Mouse (Mus musculus) stomach, embryonic 14.5 days (tissue): ENCODE results near the gene Gm9964. TPM values are rescaled to one million over a fixed set of nuclear protein-coding genes. Genes with fewer than 3 reads are reported as not detected.

Source experiments
- ATAC-seq: fragments of 200-750 bp; cut with Nextera tagmentation; 2 replicates; pipeline ENCODE4 v1.8.0; 2017; ENCODE audit warnings: low read depth, moderate TSS enrichment; ENCODE audit not compliant: insufficient number of reproducible peaks, insufficient read depth, low FRiP score
- H3K27ac ChIP-seq: fragments of 300-500 bp; sonication (generic); 2 replicates; pipeline ENCODE4 v1.5.1; 2014; ENCODE audit warnings: mild to moderate bottlenecking, low read length, moderate library complexity, mixed read lengths
- H3K27me3 ChIP-seq: fragments of 300-500 bp; sonication (generic); 2 replicates; pipeline ENCODE4 v1.6.1; 2014; ENCODE audit warnings: low read length, control low read depth, mixed read lengths; ENCODE audit not compliant: control insufficient read depth, insufficient read depth
- H3K36me3 ChIP-seq: fragments of 300-500 bp; sonication (generic); 2 replicates; pipeline ENCODE4 v1.6.1; 2014; ENCODE audit warnings: mild to moderate bottlenecking, control low read depth, low read length, moderate library complexity, mixed read lengths; ENCODE audit not compliant: control insufficient read depth, insufficient read depth
- H3K4me1 ChIP-seq: fragments of 300-500 bp; sonication (generic); 2 replicates; pipeline ENCODE4 v1.6.1; 2014; ENCODE audit warnings: low read length, control low read depth, mixed read lengths; ENCODE audit not compliant: control insufficient read depth, insufficient read depth
- H3K4me2 ChIP-seq: fragments of 300-500 bp; sonication (generic); replicated peaks from 2 replicates; pipeline ENCODE4 v1.6.1; 2014; ENCODE audit warnings: low read depth, low read length, control low read depth
- H3K4me3 ChIP-seq: fragments of 300-500 bp; sonication (generic); 2 replicates; pipeline ENCODE4 v1.5.1; 2014; ENCODE audit warnings: low read depth, low read length, control low read depth
- H3K9ac ChIP-seq: fragments of 300-500 bp; sonication (generic); replicated peaks from 2 replicates; pipeline ENCODE4 v1.6.1; 2014; ENCODE audit warnings: low read depth, mild to moderate bottlenecking, control low read depth, low read length, moderate library complexity, mixed read lengths
- H3K9me3 ChIP-seq: fragments of 300-500 bp; sonication (generic); 2 replicates; pipeline ENCODE4 v1.6.1; 2016; ENCODE audit warnings: low read depth, low read length, control low read depth; ENCODE audit not compliant: control insufficient read depth
- WGBS: fragments of 180-500 bp; shearing (Covaris S2); extraction: QIAGEN DNeasy Blood & Tissue Kit; methylation state at CpG from one replicate; pipeline ENCODE4 v1.1.7; 2014; 5-methylcytosine and 5-hydroxymethylcytosine counted together
- polyA plus RNA-seq: library from polyadenylated mRNA; unstranded; fragments of >200 nt; fragmentation: Nextera tagmentation; extraction: Ambion mirVana; gene quantifications from 2 replicates; pipeline ENCODE4 v1.2.1, GENCODE M21; 2014

The Gm9964 gene
- polyA plus RNA-seq, 1 experiment from 2014 or later: not detected

DNA sequence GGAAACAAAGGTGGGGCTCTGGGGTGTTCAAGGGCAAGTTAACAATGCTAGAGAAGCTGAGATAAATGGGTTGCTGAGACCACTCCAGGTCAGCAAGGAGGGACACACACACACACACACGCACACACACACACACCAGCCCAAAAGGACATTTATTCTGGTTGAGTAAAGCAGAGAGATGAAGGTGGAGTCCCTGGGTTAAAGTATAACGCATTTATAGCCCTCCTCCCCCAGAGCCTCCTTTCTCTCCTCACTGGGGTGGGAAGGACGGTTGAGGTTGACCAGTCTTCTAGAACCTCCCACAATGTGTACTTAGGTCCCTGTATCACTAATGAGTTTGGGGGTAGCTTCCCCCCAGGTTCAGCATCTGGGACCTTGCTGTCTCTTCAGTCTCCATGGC is 4.6 kb downstream of the Gm9964 start:
- no peak overlapping the region for H3K4me2 ChIP-seq
- 71% methylated on average over 3 of the region's 3 CpGs for WGBS
- peaks cover 2% of the 10 kb centered on the region; the same call in 1 of the 2 replicates for H3K4me1 ChIP-seq
- no peaks in the 10 kb centered on the region for H3K36me3 ChIP-seq
- H3K27me3 ChIP-seq: no peaks in the 10 kb centered on the region
- no peak for ATAC-seq
- no peak overlapping the region for H3K9ac ChIP-seq
- H3K4me3 ChIP-seq: no peak overlapping the region
- no peak overlapping the region for H3K27ac ChIP-seq
- H3K9me3 ChIP-seq: no peaks in the 10 kb centered on the region

DNA sequence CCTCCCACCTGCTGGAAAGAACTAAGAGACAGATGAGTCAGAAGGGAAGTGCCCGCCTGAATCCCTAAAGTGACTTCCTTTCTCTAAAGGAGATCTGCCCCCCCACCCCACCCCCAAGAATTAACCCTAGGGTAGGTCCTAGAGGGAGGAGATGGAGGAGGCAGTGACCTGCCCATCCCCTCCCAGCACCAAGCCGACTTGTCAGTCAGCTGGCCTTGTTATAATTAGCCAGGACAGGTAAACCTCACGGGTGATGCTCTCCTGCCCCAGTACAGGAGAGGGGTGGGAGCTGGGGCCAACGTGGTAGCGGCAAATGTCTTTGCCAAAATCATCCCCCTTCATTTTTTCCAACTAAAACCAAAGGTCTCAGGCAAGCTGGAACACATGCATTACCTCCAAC is 5.1 kb downstream of the Gm9964 start:
- no peak overlapping the region for H3K27ac ChIP-seq
- no peak for ATAC-seq
- H3K9ac ChIP-seq: no peak overlapping the region
- no peaks in the 10 kb centered on the region for H3K27me3 ChIP-seq
- no peak overlapping the region for H3K4me3 ChIP-seq
- peaks cover 3% of the 10 kb centered on the region; the same call in 1 of the 2 replicates for H3K4me1 ChIP-seq
- no peaks in the 10 kb centered on the region for H3K36me3 ChIP-seq
- H3K4me2 ChIP-seq: no peak overlapping the region
- H3K9me3 ChIP-seq: no peaks in the 10 kb centered on the region
- WGBS: 62% methylated on average over 5 of the region's 5 CpGs

DNA sequence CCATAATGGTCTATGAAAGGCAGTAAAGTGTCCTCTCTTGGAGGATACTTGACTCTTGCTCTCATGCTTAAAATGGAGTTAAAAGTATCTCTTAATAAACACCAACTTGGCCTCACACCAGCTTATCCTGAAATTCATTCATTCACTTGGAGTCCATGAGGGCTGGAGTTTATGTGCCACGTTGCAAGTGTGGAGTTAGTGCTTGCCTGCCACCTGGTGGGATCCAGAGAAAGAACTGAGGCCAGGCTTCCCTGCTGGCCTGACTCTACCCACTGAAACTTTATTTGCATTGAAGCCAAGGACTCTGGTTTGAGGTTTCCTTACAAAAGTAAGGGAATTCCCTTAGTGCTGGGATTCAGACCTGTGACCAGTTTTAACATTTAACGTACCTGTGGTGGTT is 6.2 kb downstream of the Gm9964 start:
- no peaks in the 10 kb centered on the region for H3K9me3 ChIP-seq
- 46% methylated on average over 2 of the region's 2 CpGs for WGBS
- H3K36me3 ChIP-seq: no peaks in the 10 kb centered on the region
- H3K27me3 ChIP-seq: no peaks in the 10 kb centered on the region
- no peak overlapping the region for H3K9ac ChIP-seq
- H3K4me2 ChIP-seq: no peak overlapping the region
- H3K4me1 ChIP-seq: peaks cover 3% of the 10 kb centered on the region; the same call in 1 of the 2 replicates
- no peak overlapping the region for H3K27ac ChIP-seq
- no peak overlapping the region for H3K4me3 ChIP-seq
- 0 out of 2 replicates have a peak, but pooled peaks have one; percentile 42 for ATAC-seq

GRCm38 (mm10) chr11:79288913-79289640 is 7.6 kb downstream of the Gm9964 start:
- H3K36me3 ChIP-seq: no peaks in the 10 kb centered on the region
- WGBS: 66% methylated on average over 5 of the region's 5 CpGs
- no peak for ATAC-seq
- no peaks in the 10 kb centered on the region for H3K9me3 ChIP-seq
- H3K27me3 ChIP-seq: no peaks in the 10 kb centered on the region
- peaks cover 3% of the 10 kb centered on the region; the same call in 1 of the 2 replicates for H3K4me1 ChIP-seq
- no peak overlapping the region for H3K4me3 ChIP-seq
- H3K27ac ChIP-seq: no peak overlapping the region
- no peak overlapping the region for H3K4me2 ChIP-seq
- no peak overlapping the region for H3K9ac ChIP-seq

DNA sequence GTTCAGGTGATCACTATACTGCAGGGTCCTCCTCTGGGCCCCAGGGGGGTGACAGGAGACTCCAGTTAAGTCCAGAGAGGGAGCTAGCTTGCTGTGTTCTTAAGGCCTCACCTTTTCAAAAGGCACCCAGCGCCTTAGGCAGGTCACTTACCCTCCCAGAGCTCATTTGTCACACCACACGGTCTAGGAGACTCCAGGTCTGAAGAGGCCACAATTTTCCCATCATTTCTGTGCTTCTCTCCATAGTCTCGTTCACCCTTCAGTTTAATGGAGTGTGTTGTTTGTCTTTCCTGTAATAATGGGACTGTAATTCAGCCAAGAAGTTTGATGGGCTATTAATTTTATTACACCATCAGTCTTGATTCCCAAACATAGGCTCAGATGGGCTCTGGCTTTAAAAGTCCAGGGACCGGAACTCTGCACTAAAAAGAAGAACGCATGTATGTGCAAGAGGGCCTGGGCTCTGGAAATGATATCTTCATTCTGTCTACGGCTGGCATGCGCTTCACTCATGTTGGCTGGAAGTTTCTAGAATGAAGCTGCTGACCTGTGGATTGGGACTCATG is 8.3 kb downstream of the Gm9964 start:
- Histone ChIP-seq H3K9me3 (no peaks in the 10 kb centered on the region), H3K4me2 (no peak overlapping the region), H3K9ac (no peak overlapping the region), H3K36me3 (no peaks in the 10 kb centered on the region), H3K4me1 (peaks cover 3% of the 10 kb centered on the region; the same call in 1 of the 2 replicates), H3K4me3 (no peak overlapping the region), H3K27ac (peak overlapping the region; percentile 39; the same call in 1 of the 2 replicates), H3K27me3 (no peaks in the 10 kb centered on the region)
- WGBS: 52% methylated on average over 7 of the region's 7 CpGs
- ATAC-seq: no peak

- peaks cover 3% of the 10 kb centered on the region; the same call in 1 of the 2 replicates for H3K4me1 ChIP-seq
- 68% methylated on average over 6 of the region's 6 CpGs for WGBS
- H3K4me3 ChIP-seq: no peak overlapping the region
- no peak overlapping the region for H3K27ac ChIP-seq
- H3K27me3 ChIP-seq: no peaks in the 10 kb centered on the region
- no peak overlapping the region for H3K4me2 ChIP-seq
- no peaks in the 10 kb centered on the region for H3K36me3 ChIP-seq
- ATAC-seq: no peak
- H3K9me3 ChIP-seq: no peaks in the 10 kb centered on the region
- H3K9ac ChIP-seq: no peak overlapping the region
Observed at GRCm38 (mm10) chr11:79287447-79287846, 9.3 kb downstream of the Gm9964 start.

GRCm38 (mm10) chr11:79286305-79286799 is 10.4 kb downstream of the Gm9964 start:
- H3K4me2 ChIP-seq: no peak overlapping the region
- H3K36me3 ChIP-seq: no peaks in the 10 kb centered on the region
- 48% methylated on average over 9 of the region's 9 CpGs for WGBS
- H3K9me3 ChIP-seq: no peaks in the 10 kb centered on the region
- no peaks in the 10 kb centered on the region for H3K27me3 ChIP-seq
- H3K4me1 ChIP-seq: peaks cover 4% of the 10 kb centered on the region; the same call in 1 of the 2 replicates
- no peak overlapping the region for H3K4me3 ChIP-seq
- no peak overlapping the region for H3K27ac ChIP-seq
- no peak overlapping the region for H3K9ac ChIP-seq
- no peak for ATAC-seq

DNA sequence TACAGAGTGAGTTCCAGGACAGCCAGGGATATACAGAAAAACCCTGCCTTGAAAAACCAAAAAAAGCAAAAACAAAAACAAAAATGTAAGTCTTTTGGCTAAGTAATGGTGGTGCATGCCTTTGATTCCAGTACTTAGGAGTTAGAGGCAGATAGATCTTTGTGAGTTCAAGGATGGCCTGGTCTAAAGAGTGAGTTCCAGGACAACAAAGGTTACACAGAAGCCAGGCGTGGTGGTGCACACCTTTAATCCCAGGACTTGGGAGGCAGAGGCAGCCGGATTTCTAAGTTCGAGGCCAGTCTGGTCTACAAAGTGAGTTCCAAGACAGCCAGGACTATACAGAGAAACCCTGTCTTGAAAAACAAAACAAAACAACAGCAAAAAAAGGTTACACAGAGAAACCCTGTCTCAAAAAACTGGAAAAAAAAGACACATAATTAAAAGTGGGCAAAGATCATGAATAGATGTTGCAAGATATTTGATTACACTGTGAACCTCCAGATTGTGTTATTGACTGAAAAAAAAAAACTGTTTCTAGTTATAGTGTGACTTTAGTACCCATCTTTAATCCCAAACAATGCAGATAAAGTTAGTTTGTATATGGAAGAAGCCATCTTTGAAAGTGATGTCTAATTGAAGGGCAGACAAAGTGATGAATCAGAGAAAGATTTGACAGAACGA is 13.2 kb downstream of the Gm9964 start:
- ATAC-seq: no peak
- Histone ChIP-seq H3K27ac (no peak overlapping the region), H3K4me1 (peaks cover 14% of the 10 kb centered on the region; the same call in 1 of the 2 replicates), H3K36me3 (no peaks in the 10 kb centered on the region), H3K4me3 (no peak overlapping the region), H3K27me3 (no peaks in the 10 kb centered on the region), H3K9me3 (no peaks in the 10 kb centered on the region), H3K4me2 (no peak overlapping the region), H3K9ac (no peak overlapping the region)
- 91% methylated on average over 4 of the region's 4 CpGs for WGBS
